Mouse (Mus musculus): ENCODE results near the gene Gpbar1. TPM values are rescaled to one million over a fixed set of nuclear protein-coding genes. Genes with fewer than 3 reads are reported as not detected.

Gene Gpbar1
- polyA plus RNA-seq (2015; fragmentation: Nextera tagmentation; extraction: Ambion mirVana): 0.16 and 0.34 TPM in 2 replicates

DNA sequence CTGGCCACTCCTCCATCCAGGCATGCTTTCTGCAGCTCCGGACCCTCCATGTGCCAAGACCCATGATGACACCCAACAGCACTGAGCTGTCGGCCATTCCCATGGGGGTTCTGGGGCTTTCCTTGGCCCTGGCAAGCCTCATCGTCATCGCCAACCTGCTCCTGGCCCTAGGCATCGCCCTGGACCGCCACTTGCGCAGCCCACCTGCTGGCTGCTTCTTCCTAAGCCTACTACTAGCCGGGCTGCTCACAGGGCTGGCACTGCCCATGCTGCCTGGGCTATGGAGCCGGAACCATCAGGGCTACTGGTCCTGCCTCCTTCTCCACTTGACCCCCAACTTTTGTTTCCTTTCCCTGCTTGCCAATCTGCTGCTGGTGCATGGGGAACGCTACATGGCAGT, at the start of gene Gpbar1:
Gpbar1 (plus strand) TSS at position 13 of the 400 bp plus-strand sequence.

DNA sequence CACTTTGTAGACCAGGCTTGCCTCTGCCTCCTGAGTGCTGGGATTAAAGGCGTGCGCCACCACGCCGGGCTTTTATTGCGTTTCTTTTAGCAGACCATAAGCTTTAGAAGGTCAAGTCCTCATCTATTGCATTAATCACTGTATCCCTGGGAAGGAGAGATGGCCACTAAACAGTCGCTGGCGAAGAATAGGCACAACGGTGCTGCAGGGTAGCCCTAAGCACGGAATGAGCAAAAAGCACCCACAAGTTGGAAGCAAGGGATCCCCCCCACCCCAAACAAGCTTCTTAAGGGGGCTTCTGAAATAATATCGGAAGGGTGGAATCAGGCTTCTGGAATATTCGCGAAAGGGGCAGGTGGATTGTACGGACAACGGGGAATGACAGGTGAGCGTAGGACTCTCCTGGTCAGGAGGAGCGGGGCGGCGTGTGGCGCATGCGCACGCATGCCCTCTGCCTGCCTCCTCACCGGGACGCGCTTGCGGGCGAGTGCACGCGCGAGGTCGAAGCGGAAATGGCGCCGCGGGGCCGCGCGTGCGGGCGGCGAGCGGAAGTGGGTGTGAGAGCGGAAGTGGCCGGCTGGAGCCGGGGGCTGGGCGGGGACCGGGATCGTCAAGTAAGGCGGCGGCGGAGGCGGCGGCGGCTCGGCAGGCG, 42.3 kb upstream of the Gpbar1 start, which contains the start of gene Arpc2:
Arpc2 (plus strand) TSS at position 147 of the 652 bp plus-strand sequence.

DNA sequence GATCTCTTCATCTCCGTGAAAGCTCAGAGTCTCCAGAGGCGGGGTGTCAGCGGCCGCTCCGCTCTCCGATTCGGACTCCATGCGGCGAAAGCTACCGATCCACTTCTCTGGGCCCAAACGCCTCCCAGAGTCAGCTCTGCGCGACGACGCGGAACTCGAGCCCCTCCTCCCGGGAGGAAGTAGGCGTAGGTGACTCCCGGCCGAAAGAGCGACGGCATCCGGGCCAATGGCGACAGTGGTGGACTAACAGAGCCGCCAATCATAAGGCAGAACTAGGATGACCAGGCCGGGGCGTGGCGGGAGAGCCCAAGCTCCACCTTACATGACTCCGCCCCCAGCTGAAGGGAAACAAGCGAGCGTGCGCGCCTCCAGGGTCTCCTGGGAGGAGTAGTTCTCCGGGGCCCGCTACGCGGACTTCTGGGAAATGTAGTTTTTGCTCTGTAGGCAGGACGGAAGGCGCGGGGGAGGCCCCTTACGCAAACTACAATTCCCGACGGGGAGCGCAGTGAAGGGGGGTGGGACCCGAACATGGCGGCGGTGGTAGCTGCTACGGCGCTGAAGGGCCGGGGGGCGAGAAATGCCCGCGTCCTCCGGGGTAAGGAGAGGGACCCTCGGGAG, 6.3 kb downstream of the Gpbar1 start, which contains the start of the genes Aamp and Pnkd:
Aamp (minus strand) TSS at position 196 of the 618 bp plus-strand sequence.
Pnkd (plus strand) TSS at position 388 of the 618 bp plus-strand sequence.

DNA sequence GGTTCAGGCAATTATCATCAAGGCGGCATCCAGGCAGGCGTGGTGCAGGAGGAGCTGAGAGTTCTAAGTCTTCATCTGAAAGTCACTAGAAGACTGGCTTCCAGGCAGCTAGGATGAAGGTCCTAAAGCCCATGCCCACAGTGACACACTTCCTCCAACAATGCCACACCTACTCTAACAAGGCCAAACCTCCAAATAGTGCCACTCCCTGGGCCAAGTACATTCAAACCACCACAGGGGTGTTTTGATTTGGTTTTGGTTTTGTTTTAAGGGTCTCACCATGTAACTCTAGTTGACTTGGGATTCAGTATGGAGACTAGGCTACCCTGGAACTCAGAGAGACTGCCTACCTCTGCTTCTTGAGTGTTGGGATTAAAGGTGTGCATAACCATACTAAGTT, 27.2 kb downstream of the Gpbar1 start, which contains the start of gene Tmbim1:
Tmbim1 (minus strand) TSS at position 101 of the 400 bp plus-strand sequence.

Other genes with a start within 250 kb of the Gpbar1 start
- 31.9 and 33.4 TPM in 2 replicates for gene Tns1, start 154.1 kb upstream of the Gpbar1 start, polyA plus RNA-seq (2015; fragmentation: Nextera tagmentation; extraction: Ambion mirVana)
- gene Rufy4, start 153.0 kb upstream of the Gpbar1 start, polyA plus RNA-seq (2015; fragmentation: Nextera tagmentation; extraction: Ambion mirVana): 0.13 and 0.34 TPM in 2 replicates
- gene Cxcr2, start 124.6 kb upstream of the Gpbar1 start, polyA plus RNA-seq (2015; fragmentation: Nextera tagmentation; extraction: Ambion mirVana): 19.3 and 24.9 TPM in 2 replicates
- not detected in 2 replicates for gene Cxcr1, start 83.9 kb upstream of the Gpbar1 start, polyA plus RNA-seq (2015; fragmentation: Nextera tagmentation; extraction: Ambion mirVana)
- 317 and 369 TPM in 2 replicates for gene Arpc2, start 42.5 kb upstream of the Gpbar1 start, polyA plus RNA-seq (2015; fragmentation: Nextera tagmentation; extraction: Ambion mirVana)
- 94.4 and 109 TPM in 2 replicates for gene Aamp, start 6.2 kb downstream of the Gpbar1 start, polyA plus RNA-seq (2015; fragmentation: Nextera tagmentation; extraction: Ambion mirVana)
- gene Pnkd, start 6.4 kb downstream of the Gpbar1 start, polyA plus RNA-seq (2015; fragmentation: Nextera tagmentation; extraction: Ambion mirVana): 40.9 and 42.6 TPM in 2 replicates
- gene Tmbim1, start 27.1 kb downstream of the Gpbar1 start, polyA plus RNA-seq (2015; fragmentation: Nextera tagmentation; extraction: Ambion mirVana): 20.2 and 21.1 TPM in 2 replicates
- 0.16 and 0.20 TPM in 2 replicates for gene Catip, start 83.6 kb downstream of the Gpbar1 start, polyA plus RNA-seq (2015; fragmentation: Nextera tagmentation; extraction: Ambion mirVana)
- 17.5 and 24.0 TPM in 2 replicates for gene Slc11a1, start 96.6 kb downstream of the Gpbar1 start, polyA plus RNA-seq (2015; fragmentation: Nextera tagmentation; extraction: Ambion mirVana)
- 41.8 and 50.5 TPM in 2 replicates for gene Ctdsp1, start 113.0 kb downstream of the Gpbar1 start, polyA plus RNA-seq (2015; fragmentation: Nextera tagmentation; extraction: Ambion mirVana)
- 0.11 and 0.14 TPM in 2 replicates for gene Vil1, start 130.8 kb downstream of the Gpbar1 start, polyA plus RNA-seq (2015; fragmentation: Nextera tagmentation; extraction: Ambion mirVana)
- 40.3 and 42.2 TPM in 2 replicates for gene Cnot9, start 227.5 kb downstream of the Gpbar1 start, polyA plus RNA-seq (2015; fragmentation: Nextera tagmentation; extraction: Ambion mirVana)